Mouse (Mus musculus) megakaryocyte, embryonic 14.5 days (primary cell): ENCODE results near the gene Tmem106a.

Experiments
- FLI1 ChIP-seq: IDR thresholded peaks from 2 replicates; pipeline ENCODE4 v1.6.1; 2012; ENCODE audit warnings: low read length, inconsistent platforms, mixed read lengths
- GATA1 ChIP-seq: IDR thresholded peaks from 3 replicates; pipeline ENCODE4 v1.6.1; 2012; ENCODE audit warnings: mixed read lengths, low read length, inconsistent platforms, borderline replicate concordance

- TF ChIP-seq GATA1 (no peak), FLI1 (no peak)
Observed at GRCm38 (mm10) chr11:101599156-101599555, 17.1 kb downstream of the Tmem106a start, which contains the start of gene Gm11634.
